Mouse (Mus musculus) CH12.LX (cell line): ENCODE measurements at regions not wholly inside any gene's neighbourhood (a gene's known extent, or its start where the extent isn't known, plus 50 kb on each side); places are given as distances from the start of the nearest gene placed in this dataset.

Experiments
- DNase-seq: peaks from one replicate; pipeline ENCODE4 v3.0.0-alpha.2; 2013; ENCODE audit errors: extremely low read depth
- H3K27ac ChIP-seq: 2 replicates; pipeline ENCODE4 v1.5.1; 2012; ENCODE audit warnings: low read depth, mild to moderate bottlenecking, control low read depth, moderate library complexity; ENCODE audit not compliant: insufficient read depth
- H3K27me3 ChIP-seq: replicated peaks from 2 replicates; pipeline ENCODE3; 2012; ENCODE audit warnings: inconsistent platforms
- H3K36me3 ChIP-seq, 2 experiments: replicated peaks in 1 of 2; 2 replicates each; pipeline versions ENCODE3 to v1.6.1; 2012; ENCODE audit warnings: inconsistent platforms in 1 of 2, low read length in 1 of 2, mild to moderate bottlenecking in 1 of 2, mixed read lengths in 1 of 2, moderate library complexity in 1 of 2; ENCODE audit not compliant: control insufficient read depth in 1 of 2, insufficient read depth in 1 of 2
- H3K4me1 ChIP-seq, 2 experiments: 2 replicates each; pipeline ENCODE4 v1.6.1; 2012; ENCODE audit warnings: inconsistent platforms in 1 of 2, moderate library complexity in 1 of 2; ENCODE audit not compliant: insufficient read depth in 2 of 2, control insufficient read depth in 1 of 2
- H3K4me2 ChIP-seq: 2 replicates; pipeline ENCODE4 v1.6.1; 2012; ENCODE audit warnings: low read depth, mild to moderate bottlenecking, control low read depth; ENCODE audit not compliant: poor library complexity, insufficient read depth, severe bottlenecking
- H3K4me3 ChIP-seq, 3 experiments: fragments of 150-350 bp in 1 of 3; sonication (generic) in 1 of 3; replicated peaks in 1 of 3; 2 replicates each; pipeline versions ENCODE3 to v1.5.1; 2011 to 2012; ENCODE audit warnings: low read depth in 2 of 3, low read length in 2 of 3, mild to moderate bottlenecking in 2 of 3, moderate library complexity in 2 of 3, control low read depth in 1 of 3, improper control_type of control experiment in 1 of 3, inconsistent platforms in 1 of 3, mixed read lengths in 1 of 3; ENCODE audit not compliant: poor library complexity in 1 of 3
- H3K79me2 ChIP-seq: replicated peaks from 2 replicates; pipeline ENCODE4 v1.6.1; 2012; ENCODE audit warnings: mild to moderate bottlenecking, moderate library complexity; ENCODE audit not compliant: control insufficient read depth, poor library complexity, insufficient read depth, severe bottlenecking; ENCODE audit errors: extremely low read depth
- H3K9ac ChIP-seq: 2 replicates; pipeline ENCODE4 v1.6.1; 2012; ENCODE audit warnings: low read depth, mild to moderate bottlenecking, control low read depth, moderate library complexity; ENCODE audit not compliant: insufficient read depth
- H3K9me3 ChIP-seq: replicated peaks from 2 replicates; pipeline ENCODE3; 2012; ENCODE audit warnings: low read length, inconsistent platforms, mixed read lengths
- CHD1 ChIP-seq: IDR thresholded peaks from 2 replicates; pipeline ENCODE4 v1.6.1; 2012; ENCODE audit warnings: low read depth, low read length, improper control_type of control experiment, inconsistent platforms
- ELF1 ChIP-seq: IDR thresholded peaks from 2 replicates; pipeline ENCODE4 v1.6.1; 2014; ENCODE audit warnings: low read depth, mild to moderate bottlenecking, inconsistent platforms, low read length, improper control_type of control experiment
- GABPA ChIP-seq: IDR thresholded peaks from 2 replicates; pipeline ENCODE4 v1.6.1; 2012; ENCODE audit warnings: low read depth, low read length, improper control_type of control experiment, inconsistent platforms; ENCODE audit not compliant: insufficient replicate concordance
- HCFC1 ChIP-seq: IDR thresholded peaks from 2 replicates; pipeline ENCODE4 v1.6.1; 2012; ENCODE audit warnings: low read depth, mild to moderate bottlenecking, inconsistent platforms, low read length, improper control_type of control experiment
- JUN ChIP-seq: IDR thresholded peaks from 2 replicates; pipeline ENCODE4 v1.6.1; 2011; ENCODE audit warnings: low read depth, mild to moderate bottlenecking, low read length, improper control_type of control experiment, moderate library complexity; ENCODE audit not compliant: insufficient read depth
- KAT2A ChIP-seq: IDR thresholded peaks from 2 replicates; pipeline ENCODE4 v1.6.1; 2012; ENCODE audit warnings: low read length, improper control_type of control experiment, inconsistent platforms; ENCODE audit not compliant: insufficient replicate concordance
- MEF2A ChIP-seq: IDR thresholded peaks from 2 replicates; pipeline ENCODE4 v1.6.1; 2014; ENCODE audit warnings: low read depth, mild to moderate bottlenecking, inconsistent platforms, low read length, improper control_type of control experiment, borderline replicate concordance
- NELFE ChIP-seq: IDR thresholded peaks from 2 replicates; pipeline ENCODE4 v1.6.1; 2011; ENCODE audit warnings: low read depth, low read length, improper control_type of control experiment
- PAX5 ChIP-seq: IDR thresholded peaks from 2 replicates; pipeline ENCODE4 v1.6.1; 2012; ENCODE audit warnings: low read length, inconsistent platforms, mixed read lengths
- POLR2A ChIP-seq: IDR thresholded peaks from 2 replicates; pipeline ENCODE4 v1.6.1; 2011; ENCODE audit warnings: low read depth, mild to moderate bottlenecking, improper control_type of control experiment, low read length
- POLR2AphosphoS2 ChIP-seq: IDR thresholded peaks from 2 replicates; pipeline ENCODE4 v1.6.1; 2011; ENCODE audit warnings: low read depth, low read length, improper control_type of control experiment
- RAD21 ChIP-seq: IDR thresholded peaks from 2 replicates; pipeline ENCODE4 v1.6.1; 2011; ENCODE audit warnings: low read depth, mild to moderate bottlenecking, low read length, improper control_type of control experiment, moderate library complexity
- TBP ChIP-seq: conservative IDR thresholded peaks from 2 replicates; pipeline ENCODE4 v1.6.1; 2011; ENCODE audit warnings: low read depth, low read length, improper control_type of control experiment
- USF1 ChIP-seq: IDR thresholded peaks from 2 replicates; pipeline ENCODE4 v1.6.1; 2014; ENCODE audit warnings: low read depth, mild to moderate bottlenecking, inconsistent platforms, low read length, improper control_type of control experiment
- USF2 ChIP-seq: conservative IDR thresholded peaks from 2 replicates; pipeline ENCODE4 v1.6.1; 2011; ENCODE audit warnings: low read depth, low read length, improper control_type of control experiment
- ZKSCAN1 ChIP-seq: IDR thresholded peaks from 2 replicates; pipeline ENCODE4 v1.6.1; 2012; ENCODE audit warnings: low read depth, inconsistent platforms, low read length, improper control_type of control experiment, borderline replicate concordance
- ZNF384 ChIP-seq: IDR thresholded peaks from 2 replicates; pipeline ENCODE4 v1.6.1; 2012; ENCODE audit warnings: low read depth, low read length, improper control_type of control experiment, inconsistent platforms
- dilution Hi-C: fragments of 300-500 bp; cut with MboI; formaldehyde crosslinking; loops from 2 replicates; pipeline ENCODE4 v1.14.3; 2020; ENCODE audit warnings: low sequenced_read_pairs; ENCODE audit not compliant: extremely low pct_unique_long_range_greater_than_20kb, extremely low pct_ligation_motif_present
- in situ Hi-C: fragments of 300-500 bp; cut with MboI; formaldehyde crosslinking; loops from 3 replicates; pipeline ENCODE4 v1.14.3; 2019; ENCODE audit warnings: low sequenced_read_pairs, low pct_ligation_motif_present, low pct_unique_long_range_greater_than_20kb, mixed read lengths

GRCm38 (mm10) chr7:74757469-74757868 is 202.9 kb upstream of the Slco3a1 start:
- no peak overlapping the region for H3K27ac ChIP-seq
- no peak overlapping the region for H3K4me3 ChIP-seq
- H3K36me3 ChIP-seq: no peaks in the 10 kb centered on the region
- H3K27me3 ChIP-seq: peaks cover 1% of the 10 kb centered on the region
- no peaks in the 10 kb centered on the region for H3K4me1 ChIP-seq
- H3K9ac ChIP-seq: no peak overlapping the region
- H3K4me2 ChIP-seq: no peak overlapping the region
- no peaks in the 10 kb centered on the region for H3K9me3 ChIP-seq
- TF ChIP-seq POLR2AphosphoS2: no peak
- in situ Hi-C loops: no loop called here
- no peak for DNase-seq
- no peaks in the 10 kb centered on the region for H3K79me2 ChIP-seq
- dilution Hi-C loops: no loop called here

- Histone ChIP-seq H3K36me3 (no peaks in the 10 kb centered on the region), H3K9me3 (no peaks in the 10 kb centered on the region), H3K4me2 (no peak overlapping the region), H3K4me1 (no peaks in the 10 kb centered on the region), H3K4me3 (no peak overlapping the region), H3K9ac (no peak overlapping the region), H3K27me3 (no peaks in the 10 kb centered on the region), H3K79me2 (no peaks in the 10 kb centered on the region), H3K27ac (no peak overlapping the region)
- no peak for DNase-seq
- dilution Hi-C loops (no loop called here), in situ Hi-C loops (no loop called here)
- no peak for TF ChIP-seq KAT2A
- no peak for TF ChIP-seq MEF2A
- no peak for TF ChIP-seq CHD1
- TF ChIP-seq NELFE: no peak
- TF ChIP-seq RAD21: no peak
- TF ChIP-seq POLR2A: no peak
- no peak for TF ChIP-seq HCFC1
- no peak for TF ChIP-seq ELF1
- TF ChIP-seq TBP: no peak
- no peak for TF ChIP-seq JUN
- TF ChIP-seq USF1: no peak
- TF ChIP-seq ZKSCAN1: no peak
- no peak for TF ChIP-seq ZNF384
- no peak for TF ChIP-seq GABPA
- TF ChIP-seq USF2: no peak
- TF ChIP-seq PAX5: no peak
Observed at GRCm38 (mm10) chr7:74747704-74748103, 193.1 kb upstream of the Slco3a1 start.

- no peak overlapping the region for H3K4me3 ChIP-seq
- no peaks in the 10 kb centered on the region for H3K79me2 ChIP-seq
- H3K9me3 ChIP-seq: no peaks in the 10 kb centered on the region
- no peaks in the 10 kb centered on the region for H3K36me3 ChIP-seq
- no peak for TF ChIP-seq POLR2AphosphoS2
- no peaks in the 10 kb centered on the region for H3K4me1 ChIP-seq
- in situ Hi-C loops (no loop called here), dilution Hi-C loops (no loop called here)
- no peak overlapping the region for H3K4me2 ChIP-seq
- DNase-seq: no peak
- no peaks in the 10 kb centered on the region for H3K27me3 ChIP-seq
- H3K27ac ChIP-seq: no peak overlapping the region
- H3K9ac ChIP-seq: no peak overlapping the region
Observed at GRCm38 (mm10) chr7:74734941-74735340, 180.4 kb upstream of the Slco3a1 start.
